Mouse (Mus musculus) kidney, adult 8-10 months (tissue): ENCODE data around the gene Tmem50a.
"Not testable (repeated sequence)": the region's sequence is repeated elsewhere in the genome, so short reads cannot be mapped to it uniquely, and the experiment has no call there.

Source experiments
- DNase-seq, 2 experiments: peaks; one replicate each; pipeline ENCODE4 v3.0.0; 2022

The Tmem50a gene

DNA sequence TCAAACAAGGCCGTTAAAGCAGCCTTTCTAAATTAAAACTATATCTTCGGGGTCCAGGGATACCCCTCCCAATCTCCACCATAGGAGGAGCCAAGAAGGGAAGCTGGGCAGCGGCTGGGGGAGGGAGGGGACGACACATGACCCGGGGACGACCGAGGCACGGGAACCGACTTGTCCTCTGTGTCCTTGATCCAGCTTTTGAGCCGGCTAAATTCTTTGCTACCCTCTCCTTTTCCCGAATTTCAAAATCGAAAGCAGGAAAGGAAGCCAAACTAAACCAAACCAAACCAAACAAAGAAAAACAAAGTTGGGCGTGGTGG, 8.1 kb upstream of the Tmem50a start:
- peak; percentile 73 to 75 for DNase-seq

- no peak for DNase-seq
Observed at GRCm38 (mm10) chr4:134922111-134922924, 7.5 kb upstream of the Tmem50a start.

DNA sequence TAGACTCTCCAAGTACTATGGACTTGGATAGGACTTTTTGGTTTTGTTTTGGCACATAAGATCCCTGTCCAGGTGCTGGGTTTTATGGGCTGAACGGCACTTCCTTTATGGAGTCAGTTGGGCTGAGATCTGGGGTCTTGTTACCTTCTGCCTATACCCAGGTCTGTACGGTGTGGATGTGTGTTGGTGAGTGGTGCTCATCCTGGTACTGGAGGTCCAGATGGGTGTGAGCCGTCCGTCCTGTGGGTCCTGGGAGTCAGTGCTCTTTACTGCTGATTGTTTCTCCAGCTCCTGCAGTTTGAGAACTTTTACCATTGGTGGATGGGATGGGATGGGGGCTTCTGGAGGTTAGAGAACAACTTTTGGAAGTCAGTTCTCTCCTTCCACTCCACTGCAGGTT, 6.9 kb upstream of the Tmem50a start:
- no peak for DNase-seq

DNA sequence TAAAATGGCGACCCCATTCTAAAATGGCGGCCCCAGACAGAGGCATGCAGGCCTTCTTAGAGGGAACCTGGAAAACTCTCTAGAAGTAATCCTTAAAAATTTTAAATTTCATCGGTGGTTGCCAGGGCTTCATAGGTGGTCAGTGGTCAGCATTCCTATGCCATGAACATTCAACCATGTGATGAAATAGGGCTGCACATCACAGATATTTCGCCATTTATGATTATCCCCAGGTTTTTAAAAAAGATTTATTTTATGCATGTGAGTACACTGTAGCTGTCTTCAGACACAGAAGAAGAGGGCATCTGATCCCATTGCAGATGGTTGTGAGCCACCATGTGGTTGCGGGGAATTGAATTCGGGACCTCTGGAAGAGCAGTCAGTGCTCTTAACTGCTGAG, 5.8 kb upstream of the Tmem50a start:
- DNase-seq = no peak

DNA sequence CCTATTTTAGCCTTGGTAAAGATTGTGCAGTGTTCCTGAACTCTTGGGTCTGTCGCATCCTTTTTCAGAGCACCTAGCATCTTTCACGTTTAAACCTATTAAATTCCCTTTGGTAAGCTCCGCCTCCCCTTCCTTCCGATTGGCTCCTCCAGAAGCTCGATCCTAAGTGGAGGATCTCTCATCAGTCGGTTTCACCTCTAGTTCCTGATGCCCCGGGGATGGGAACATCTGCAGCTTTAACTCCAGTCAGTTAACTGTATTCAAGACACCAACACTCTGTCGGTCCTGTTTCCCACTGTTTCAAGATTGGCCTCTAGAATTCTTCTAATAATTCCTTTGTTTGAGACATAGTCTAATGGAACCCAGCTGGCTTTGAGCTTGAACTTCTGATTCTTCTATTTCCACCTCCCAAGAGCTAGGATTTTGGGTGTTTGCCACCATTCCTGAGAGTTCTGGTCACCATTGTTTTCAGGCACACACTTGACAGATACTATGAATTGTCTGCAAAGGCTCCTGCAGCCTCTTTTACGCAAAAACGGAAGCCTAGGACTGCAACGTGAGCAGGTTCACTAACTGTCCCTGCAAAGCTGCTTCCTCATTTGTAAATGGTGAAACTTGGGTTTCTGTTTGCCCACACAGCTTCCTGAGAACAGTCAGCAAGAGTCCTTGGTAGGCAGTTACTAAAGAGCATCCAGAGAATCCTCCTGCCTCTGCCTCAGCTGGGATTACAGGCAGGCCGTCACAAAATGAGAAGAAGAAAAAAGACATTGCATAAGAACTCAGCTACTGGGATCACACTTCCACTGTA, 5.1 kb upstream of the Tmem50a start:
- no peak for DNase-seq

- DNase-seq = peak; percentile 74 to 86
Observed at GRCm38 (mm10) chr4:134918381-134918780, 3.6 kb upstream of the Tmem50a start.

- no peak for DNase-seq
Observed at GRCm38 (mm10) chr4:134917194-134917593, 2.4 kb upstream of the Tmem50a start.

DNA sequence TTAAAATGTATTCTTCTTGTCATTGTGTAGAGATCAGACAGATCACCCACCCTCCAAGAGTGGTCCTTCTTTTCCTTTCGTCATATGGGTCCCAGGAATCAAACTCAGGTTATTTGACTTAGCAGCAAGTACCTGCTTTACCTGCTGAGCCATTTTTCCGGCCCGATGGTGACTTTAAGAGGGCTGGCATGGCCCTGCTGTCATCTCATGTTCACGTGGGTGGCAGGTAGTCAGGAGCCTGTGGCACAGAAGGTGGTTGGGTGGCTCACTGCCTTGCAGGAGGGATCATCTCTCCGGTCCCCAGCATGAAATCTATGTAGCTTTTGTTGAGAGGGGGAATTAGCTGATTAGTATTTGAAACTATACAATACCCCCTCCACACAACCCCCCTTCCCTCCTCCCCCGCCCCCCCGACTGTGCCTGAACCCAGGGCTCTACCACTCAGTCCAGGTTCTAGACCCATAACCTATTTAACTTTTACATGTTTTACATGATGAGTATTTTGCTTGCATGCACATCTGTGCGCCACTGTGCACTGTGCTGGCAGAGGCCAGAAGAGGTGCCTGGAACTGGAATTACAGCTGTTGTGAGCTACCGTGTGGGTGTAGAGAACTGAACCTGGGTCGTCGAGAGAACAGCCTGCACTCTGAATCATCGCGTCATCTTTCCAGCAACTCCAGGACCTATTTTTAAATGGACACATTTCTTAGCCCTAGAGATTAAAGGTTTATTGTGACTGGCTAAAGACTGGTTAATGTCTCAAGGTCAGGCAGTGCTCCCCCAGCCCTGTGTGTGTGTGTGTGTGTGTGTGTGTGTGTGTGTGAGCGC, 613 bp upstream of the Tmem50a start:
- no peak for DNase-seq

- no peak for DNase-seq
Observed at GRCm38 (mm10) chr4:134914122-134914863, 531 bp downstream of the Tmem50a start.

DNA sequence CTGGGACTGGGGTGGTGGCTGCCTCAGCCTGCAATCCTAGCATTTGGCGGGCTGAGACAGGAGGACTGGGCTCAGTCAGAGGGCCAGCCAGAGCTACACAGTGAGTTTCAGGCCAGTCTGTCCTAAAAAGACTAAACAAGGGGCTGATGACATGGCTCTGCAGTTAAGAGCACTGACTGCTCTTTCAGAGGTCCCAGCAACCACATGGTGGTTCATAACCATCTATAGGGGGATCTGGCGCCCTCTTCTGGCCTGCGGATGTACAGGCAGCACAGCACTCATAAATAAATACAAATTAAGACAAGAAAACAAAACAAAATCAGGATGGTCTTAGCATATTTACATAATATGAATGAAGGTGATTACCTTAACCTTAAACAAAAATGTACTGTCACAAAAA, 1.4 kb downstream of the Tmem50a start:
- peak in 1 of 2 experiments; percentile 72 for DNase-seq

- not testable (repeated sequence) for DNase-seq
Observed at GRCm38 (mm10) chr4:134911406-134911805, 3.4 kb downstream of the Tmem50a start.

DNA sequence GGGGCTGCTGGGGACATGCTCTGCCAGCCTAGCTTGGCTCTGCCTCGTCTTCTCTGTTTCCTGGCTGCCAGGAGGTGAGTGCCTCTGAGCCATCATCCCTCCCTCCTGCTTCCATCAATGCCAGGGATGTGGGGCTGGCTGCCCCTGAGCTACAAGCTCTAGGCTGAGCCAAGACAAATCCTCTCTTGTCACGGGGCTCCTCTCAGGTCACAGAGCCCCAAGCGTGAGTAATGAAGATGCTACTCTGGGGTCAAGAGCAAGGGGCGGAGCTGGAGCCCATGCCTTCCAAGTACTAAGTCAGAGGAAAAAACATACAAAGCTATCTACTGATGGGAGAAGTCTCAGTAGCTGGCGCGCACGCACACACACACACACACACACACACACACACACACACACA, 11.8 kb downstream of the Tmem50a start:
- DNase-seq = no peak

GRCm38 (mm10) chr4:134901126-134901525, 13.7 kb downstream of the Tmem50a start:
- DNase-seq = no peak

DNA sequence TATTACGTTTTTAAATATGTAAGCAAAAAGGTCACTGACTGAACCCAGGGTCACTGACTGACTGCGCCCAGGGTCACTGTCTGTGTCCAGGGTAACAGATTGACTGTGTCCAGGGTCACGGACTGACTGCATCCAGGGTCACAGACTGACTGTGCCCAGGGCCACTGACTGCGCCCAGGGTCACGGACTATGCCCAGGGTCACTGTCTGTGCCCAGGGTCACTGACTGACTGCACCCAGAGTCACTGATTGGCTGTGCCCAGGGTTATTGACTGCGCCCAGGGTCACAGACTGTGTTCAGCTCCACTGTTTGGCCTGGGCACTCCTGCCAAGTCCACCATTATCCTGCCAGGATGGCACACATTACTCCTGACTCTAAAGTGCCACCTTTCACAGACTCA, 17.6 kb downstream of the Tmem50a start:
- DNase-seq = peak in 1 of 2 experiments; percentile 24

- DNase-seq = peak; percentile 36 to 66
Observed at GRCm38 (mm10) chr4:134892096-134892495, 22.7 kb downstream of the Tmem50a start.

DNA sequence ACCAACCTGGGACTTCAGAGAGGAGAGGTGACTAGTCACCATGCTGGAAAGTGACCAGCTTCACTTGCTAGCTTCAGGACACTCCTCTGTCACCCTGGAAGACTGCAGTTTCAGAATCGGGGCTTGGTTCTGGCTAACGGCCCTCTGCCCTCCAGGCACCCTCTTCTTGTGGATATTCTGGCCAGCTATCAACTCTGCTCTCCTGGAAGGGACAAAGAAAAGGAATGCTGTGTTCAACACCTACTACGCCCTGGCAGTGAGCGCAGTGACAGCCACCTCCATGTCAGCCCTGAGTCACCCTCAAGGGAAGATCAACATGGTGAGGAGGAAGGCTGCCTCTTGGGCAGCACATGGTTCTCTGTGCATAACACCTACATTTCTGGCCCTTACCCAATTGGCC, 30.5 kb downstream of the Tmem50a start:
- DNase-seq = no peak

DNA sequence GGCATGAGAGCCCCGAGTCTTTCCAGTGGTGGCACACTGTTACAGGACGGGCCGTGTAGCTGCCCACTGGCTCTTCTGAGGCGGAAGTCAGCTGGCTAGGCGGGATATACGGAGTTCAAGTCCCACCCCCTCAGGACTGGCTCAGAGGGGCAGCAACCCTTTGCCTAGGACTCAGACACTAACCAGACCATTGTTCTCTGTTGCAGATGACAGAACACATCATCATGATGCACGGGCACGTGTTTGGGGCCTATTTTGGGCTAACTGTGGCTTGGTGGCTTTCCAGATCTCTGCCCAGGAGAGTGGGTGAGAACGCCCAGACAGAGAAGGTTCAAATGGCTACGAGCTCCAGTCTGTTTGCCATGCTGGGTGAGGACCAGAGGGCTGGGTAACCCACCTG, 31.0 kb downstream of the Tmem50a start:
- DNase-seq = no peak

DNA sequence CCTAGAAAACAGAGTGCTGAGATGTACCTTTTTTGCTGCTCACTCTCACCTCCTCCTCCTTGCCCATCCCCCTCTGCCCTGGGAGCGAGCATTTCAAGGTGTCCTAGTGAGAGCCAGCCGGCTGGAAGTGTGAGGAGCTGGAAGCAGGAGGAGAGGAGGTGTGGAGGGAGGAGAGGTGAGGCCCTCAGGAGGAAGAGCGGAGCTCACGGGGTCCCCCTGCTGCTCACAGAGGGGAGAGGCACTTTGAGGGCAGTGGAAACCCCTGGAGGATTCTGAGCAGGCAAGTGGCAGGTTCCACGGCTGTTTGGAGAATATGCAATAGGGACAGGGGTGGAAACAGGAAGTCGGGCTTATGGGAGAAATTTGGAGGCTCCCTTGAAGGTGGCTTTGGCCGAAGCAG, 31.6 kb downstream of the Tmem50a start:
- peak; percentile 28 to 37 for DNase-seq

DNA sequence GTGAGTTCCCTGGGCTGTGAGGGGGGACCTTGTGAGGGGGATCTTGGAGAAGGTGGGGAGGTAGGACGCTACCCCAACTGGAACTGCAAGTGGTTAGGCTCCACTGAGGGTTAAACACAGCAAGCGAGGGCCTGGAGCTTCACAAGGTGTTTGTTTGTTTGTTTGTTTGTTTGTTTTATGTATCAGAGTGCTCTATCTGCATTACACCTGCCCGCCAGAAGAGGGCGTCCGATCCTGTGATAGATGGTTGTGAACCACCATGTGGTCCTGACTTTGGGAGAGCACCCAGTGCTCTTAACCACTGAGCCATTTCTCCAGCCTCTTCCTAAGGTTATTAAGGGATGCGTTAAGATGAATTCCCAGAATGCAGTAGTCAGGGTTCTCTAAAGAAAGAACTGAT, 34.8 kb downstream of the Tmem50a start:
- DNase-seq = peak in 1 of 2 experiments; percentile 17

GRCm38 (mm10) chr4:134879410-134879981, 35.3 kb downstream of the Tmem50a start:
- DNase-seq = peak; percentile 59 to 83

DNA sequence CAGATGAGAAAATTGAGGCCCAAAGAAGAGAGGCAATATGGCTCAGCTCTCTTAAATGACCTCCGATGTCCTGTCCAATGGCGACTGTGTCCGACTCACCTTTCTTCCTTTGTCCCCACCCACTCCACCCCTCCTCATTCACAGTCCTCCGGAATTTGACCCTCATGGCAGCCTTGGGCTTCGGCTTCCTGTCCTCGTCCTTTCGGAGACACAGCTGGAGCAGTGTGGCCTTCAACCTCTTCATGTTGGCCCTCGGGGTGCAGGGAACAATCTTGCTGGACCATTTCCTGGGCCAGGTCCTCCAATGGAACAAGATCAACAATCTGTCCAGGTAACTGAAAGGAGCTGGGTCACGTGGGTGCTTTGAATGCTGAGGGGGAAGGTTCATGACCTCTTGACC, 38.7 kb downstream of the Tmem50a start:
- DNase-seq = no peak

- no peak for DNase-seq
Observed at GRCm38 (mm10) chr4:134871950-134872349, 42.9 kb downstream of the Tmem50a start.
